Mouse (Mus musculus) heart, embryonic 13.5 days (tissue): ENCODE measurements around the gene Frmd4b. TPM values are rescaled to one million over a fixed set of nuclear protein-coding genes. Genes with fewer than 3 reads are reported as not detected.

ENCODE experiments used
- ATAC-seq: fragments of 200-750 bp; cut with Nextera tagmentation; 2 replicates; pipeline ENCODE4 v1.8.0; 2017; ENCODE audit warnings: moderate TSS enrichment; ENCODE audit not compliant: insufficient number of reproducible peaks, low FRiP score, low TSS enrichment; ENCODE audit errors: extremely low read depth
- H3K27ac ChIP-seq: fragments of 300-500 bp; sonication (generic); replicated peaks from 2 replicates; pipeline ENCODE4 v1.5.1; 2015; ENCODE audit warnings: moderate library complexity, mild to moderate bottlenecking, inconsistent platforms
- H3K27me3 ChIP-seq: fragments of 300-500 bp; sonication (generic); replicated peaks from 2 replicates; pipeline ENCODE4 v1.6.1; 2015; ENCODE audit warnings: mild to moderate bottlenecking, inconsistent platforms
- H3K36me3 ChIP-seq: fragments of 300-500 bp; sonication (generic); 2 replicates; pipeline ENCODE4 v1.6.1; 2015; ENCODE audit warnings: mild to moderate bottlenecking, inconsistent platforms
- H3K4me1 ChIP-seq: fragments of 300-500 bp; sonication (generic); 2 replicates; pipeline ENCODE4 v1.6.1; 2015; ENCODE audit warnings: inconsistent platforms
- H3K4me2 ChIP-seq: fragments of 300-500 bp; sonication (generic); 2 replicates; pipeline ENCODE4 v1.6.1; 2015; ENCODE audit warnings: inconsistent platforms, mild to moderate bottlenecking, moderate library complexity
- H3K4me3 ChIP-seq: fragments of 300-500 bp; sonication (generic); 2 replicates; pipeline ENCODE4 v1.5.1; 2015; ENCODE audit warnings: moderate library complexity, mild to moderate bottlenecking, inconsistent platforms
- H3K9ac ChIP-seq: fragments of 300-500 bp; sonication (generic); 2 replicates; pipeline ENCODE4 v1.6.1; 2015; ENCODE audit warnings: inconsistent platforms, mild to moderate bottlenecking, moderate library complexity
- H3K9me3 ChIP-seq: fragments of 300-500 bp; sonication (generic); 2 replicates; pipeline ENCODE4 v1.6.1; 2016; ENCODE audit warnings: inconsistent platforms
- WGBS: fragments of 180-500 bp; shearing (Covaris S2); methylation state at CpG from one replicate; pipeline ENCODE4 v1.1.7; 2015; ENCODE audit warnings: mixed read lengths; 5-methylcytosine and 5-hydroxymethylcytosine counted together
- polyA plus RNA-seq: library from polyadenylated mRNA; unstranded; fragments of >200 nt; fragmentation: Nextera tagmentation; extraction: Ambion mirVana; gene quantifications from 2 replicates; pipeline ENCODE4 v1.2.1, GENCODE M21; 2015

Frmd4b gene
- polyA plus RNA-seq, 1 experiment from 2014 or later: 14.6 TPM

- H3K4me3 ChIP-seq: no peak overlapping the region
- H3K36me3 ChIP-seq: peaks cover 18% of the 10 kb centered on the region
- no peaks in the 10 kb centered on the region for H3K9me3 ChIP-seq
- no peak overlapping the region for H3K9ac ChIP-seq
- H3K27me3 ChIP-seq: no peaks in the 10 kb centered on the region
- ATAC-seq: no peak
- H3K4me1 ChIP-seq: peaks cover 6% of the 10 kb centered on the region; the same call in 1 of the 2 replicates
- no peak overlapping the region for H3K4me2 ChIP-seq
- no peak overlapping the region for H3K27ac ChIP-seq
Observed at GRCm38 (mm10) chr6:97245200-97245599, 372.1 kb downstream of the Frmd4b start.

- Histone ChIP-seq H3K4me1 (peaks cover 6% of the 10 kb centered on the region; the same call in 1 of the 2 replicates), H3K36me3 (peaks cover 36% of the 10 kb centered on the region), H3K27ac (no peak overlapping the region), H3K9ac (no peak overlapping the region), H3K4me3 (no peak overlapping the region), H3K27me3 (no peaks in the 10 kb centered on the region), H3K4me2 (no peak overlapping the region), H3K9me3 (peaks cover 7% of the 10 kb centered on the region)
- no peak for ATAC-seq
- WGBS: 78% methylated on average over 4 of the region's 4 CpGs
Observed at GRCm38 (mm10) chr6:97242522-97242921, 374.8 kb downstream of the Frmd4b start.

DNA sequence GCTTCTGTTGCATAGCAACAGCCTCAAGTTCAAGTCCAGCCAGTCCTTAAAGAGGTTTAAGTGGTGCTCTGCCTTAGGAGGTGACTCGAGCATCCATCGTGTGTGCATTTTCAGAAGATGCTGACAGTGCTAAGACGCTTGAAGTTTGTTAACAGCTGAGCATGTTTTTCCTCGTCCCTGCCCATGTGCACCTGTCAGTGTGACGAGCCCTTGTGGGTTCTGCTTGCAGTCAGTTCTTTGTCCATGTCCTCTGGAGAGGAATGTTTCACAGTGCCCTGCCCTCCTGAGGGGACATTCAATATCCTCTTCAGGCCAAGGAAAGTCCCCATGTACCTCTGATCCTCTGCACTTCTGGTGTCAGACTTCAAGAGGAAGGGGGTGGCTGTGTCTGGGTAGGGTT, 377.2 kb downstream of the Frmd4b start:
- no peak for ATAC-seq
- Histone ChIP-seq H3K4me3 (no peak overlapping the region), H3K9ac (no peak overlapping the region), H3K36me3 (peaks cover 31% of the 10 kb centered on the region), H3K27ac (no peak overlapping the region), H3K27me3 (no peaks in the 10 kb centered on the region), H3K4me1 (0 out of 2 replicates have a peak, but pooled peaks cover under 1% of the 10 kb centered on the region), H3K9me3 (peaks cover 7% of the 10 kb centered on the region), H3K4me2 (no peak overlapping the region)
- 74% methylated on average over 5 of the region's 5 CpGs for WGBS

DNA sequence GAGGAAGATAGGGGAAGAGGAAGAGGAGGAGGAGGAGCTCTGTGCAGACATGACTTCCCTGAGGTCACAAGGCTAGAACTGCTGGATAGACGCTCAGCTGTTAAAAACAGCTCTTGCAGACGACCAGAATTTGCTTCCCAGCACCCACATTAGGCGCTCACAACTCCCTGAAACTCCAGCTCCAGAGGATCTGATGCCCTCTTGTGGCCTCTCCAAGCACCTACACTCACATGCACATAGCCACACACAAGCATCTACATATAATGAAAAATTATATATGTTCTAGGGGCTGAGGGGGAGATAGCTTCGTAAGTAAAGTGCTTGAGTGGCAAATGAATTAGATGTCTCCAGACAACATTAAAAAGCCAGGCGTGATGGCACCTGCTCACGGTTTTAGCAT, 378.0 kb downstream of the Frmd4b start:
- Histone ChIP-seq H3K36me3 (peaks cover 39% of the 10 kb centered on the region), H3K4me3 (no peak overlapping the region), H3K9me3 (peaks cover 7% of the 10 kb centered on the region), H3K27me3 (no peaks in the 10 kb centered on the region), H3K4me1 (no peaks in the 10 kb centered on the region), H3K9ac (no peak overlapping the region), H3K27ac (no peak overlapping the region), H3K4me2 (no peak overlapping the region)
- WGBS: 94% methylated on average over 6 of the region's 6 CpGs
- ATAC-seq: no peak

Other genes starting within 250 kb of the Frmd4b start
- 15.4 and 17.3 TPM in 2 replicates for gene Mitf, start 189.5 kb upstream of the Frmd4b start, polyA plus RNA-seq